Mouse (Mus musculus) lung, postnatal 0 days (tissue): ENCODE measurements around the gene Gyg.

ENCODE experiments used
- CTCF ChIP-seq: IDR thresholded peaks from 2 replicates; pipeline ENCODE4 v1.5.1; 2016; ENCODE audit warnings: antibody characterized with exemption, mild to moderate bottlenecking
- EP300 ChIP-seq: IDR thresholded peaks from 2 replicates; pipeline ENCODE4 v1.6.1; 2016; ENCODE audit warnings: antibody characterized with exemption, mild to moderate bottlenecking, control low read depth

GRCm38 (mm10) chr3:20172394-20172793 lies 17.3 kb upstream of the Gyg start:
- TF ChIP-seq CTCF = no peak
- TF ChIP-seq EP300 = no peak
